Mouse (Mus musculus) skeletal muscle tissue, postnatal 0 days (tissue): ENCODE data around the gene Mmgt1. TPM values are rescaled to one million over a fixed set of nuclear protein-coding genes. Genes with fewer than 3 reads are reported as not detected.

Experiments used
- microRNA-seq, 2 experiments: library from miRNA; unstranded; fragments of <30 nt; microRNA quantifications; one replicate each; pipeline ENCODE4; 2016
- polyA plus RNA-seq: library from polyadenylated mRNA; unstranded; fragments of >200 nt; fragmentation: Nextera tagmentation; extraction: Ambion mirVana; gene quantifications from 2 replicates; pipeline ENCODE4 v1.2.1, GENCODE M21; 2015

The Mmgt1 gene
- 11.1 and 11.2 TPM in 2 replicates for polyA plus RNA-seq

GRCm38 (mm10) chrX:56597887-56598640 lies at the start of gene Mmgt1:
Gene Mmgt1, minus strand, starts transcription at chrX:56598069.

GRCm38 (mm10) chrX:56609623-56610317 lies 11.9 kb upstream of the Mmgt1 start, which contains the start of gene Slc9a6:
Gene Slc9a6, plus strand, starts transcription at chrX:56609757.

GRCm38 (mm10) chrX:56549506-56549905 lies 48.4 kb downstream of the Mmgt1 start, which contains the start of gene Gm648:
Gene Gm648, minus strand, starts transcription at chrX:56549606.

Small RNA genes lying within 50 kb of the gene (microRNA-seq; reads per million reads assigned to microRNA genes)
- 0 to 0.10 reads per million in 2 experiments for gene Mir5116

Other genes starting within 250 kb of the Mmgt1 start
- gene Smim10l2a, start 223.5 kb downstream of the Mmgt1 start, polyA plus RNA-seq: 0.17 and 0.22 TPM in 2 replicates
- 3.8 and 4.0 TPM in 2 replicates for gene Gm2174, start 150.1 kb downstream of the Mmgt1 start, polyA plus RNA-seq
- 13.9 and 14.4 TPM in 2 replicates for gene Ints6l, start 143.2 kb downstream of the Mmgt1 start, polyA plus RNA-seq
- gene Gm10477, start 73.3 kb downstream of the Mmgt1 start, polyA plus RNA-seq: not detected in 2 replicates
- gene Gm648, start 48.5 kb downstream of the Mmgt1 start, polyA plus RNA-seq: not detected in 2 replicates
- 7.4 and 8.2 TPM in 2 replicates for gene Slc9a6, start 11.7 kb upstream of the Mmgt1 start, polyA plus RNA-seq
- 2,770 and 3,254 TPM in 2 replicates for gene Fhl1, start 133.7 kb upstream of the Mmgt1 start, polyA plus RNA-seq
- 4.3 and 4.5 TPM in 2 replicates for gene Map7d3, start 224.3 kb upstream of the Mmgt1 start, polyA plus RNA-seq